Mouse (Mus musculus) megakaryocyte, embryonic 14.5 days (primary cell): Measurements from ENCODE around the gene Dph2. TPM values are rescaled to one million over a fixed set of nuclear protein-coding genes. Genes with fewer than 3 reads are reported as not detected.

Experiments
- H3K27me3 ChIP-seq: replicated peaks from 2 replicates; pipeline ENCODE3; 2012; ENCODE audit warnings: inconsistent platforms
- H3K36me3 ChIP-seq: replicated peaks from 2 replicates; pipeline ENCODE3; 2012; ENCODE audit warnings: low read length, inconsistent platforms, mixed read lengths
- H3K4me1 ChIP-seq: 2 replicates; pipeline ENCODE4 v1.6.1; 2012; ENCODE audit warnings: inconsistent platforms
- H3K4me3 ChIP-seq: replicated peaks from 2 replicates; pipeline ENCODE3; 2012; ENCODE audit warnings: moderate library complexity, mild to moderate bottlenecking, inconsistent platforms
- H3K9me3 ChIP-seq: 2 replicates; pipeline ENCODE4 v1.6.1; 2012; ENCODE audit warnings: inconsistent platforms
- FLI1 ChIP-seq: IDR thresholded peaks from 2 replicates; pipeline ENCODE4 v1.6.1; 2012; ENCODE audit warnings: low read length, inconsistent platforms, mixed read lengths
- GATA1 ChIP-seq: IDR thresholded peaks from 3 replicates; pipeline ENCODE4 v1.6.1; 2012; ENCODE audit warnings: mixed read lengths, low read length, inconsistent platforms, borderline replicate concordance
- polyA plus RNA-seq: library from polyadenylated mRNA; stranded (reverse); fragments of >175 nt; gene quantifications from 2 replicates; pipeline ENCODE4 v1.2.3, GENCODE M21; 2012; ENCODE audit warnings: low replicate concordance; ENCODE audit not compliant: insufficient read depth

Dph2 gene
- polyA plus RNA-seq, 1 experiment, result 3.1 TPM

DNA sequence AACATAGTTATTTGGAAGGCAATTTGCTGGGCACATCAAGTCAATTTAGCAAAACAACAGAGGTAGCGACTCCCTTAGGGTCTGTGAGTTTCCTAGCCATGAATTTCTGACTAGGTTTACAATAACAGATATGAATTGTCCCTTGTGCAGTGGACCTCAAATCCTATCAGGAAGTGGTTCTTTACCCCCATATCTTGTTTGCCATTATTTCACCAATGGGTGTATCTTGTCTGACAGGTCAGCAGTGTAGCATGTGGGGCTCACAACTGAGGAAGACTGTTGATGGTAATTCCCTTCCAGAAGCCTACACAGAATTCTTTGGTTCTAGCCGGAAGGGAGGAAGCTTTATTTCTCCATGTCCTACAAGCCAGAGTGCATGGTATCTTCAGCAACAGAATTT is 29.5 kb upstream of the Dph2 start:
- Histone ChIP-seq H3K27me3 (peaks cover 18% of the 10 kb centered on the region), H3K36me3 (no peaks in the 10 kb centered on the region), H3K4me1 (peaks cover 86% of the 10 kb centered on the region), H3K9me3 (0 out of 2 replicates have a peak, but pooled peaks cover 3% of the 10 kb centered on the region), H3K4me3 (no peak overlapping the region)
- TF ChIP-seq FLI1 (no peak), GATA1 (no peak)

DNA sequence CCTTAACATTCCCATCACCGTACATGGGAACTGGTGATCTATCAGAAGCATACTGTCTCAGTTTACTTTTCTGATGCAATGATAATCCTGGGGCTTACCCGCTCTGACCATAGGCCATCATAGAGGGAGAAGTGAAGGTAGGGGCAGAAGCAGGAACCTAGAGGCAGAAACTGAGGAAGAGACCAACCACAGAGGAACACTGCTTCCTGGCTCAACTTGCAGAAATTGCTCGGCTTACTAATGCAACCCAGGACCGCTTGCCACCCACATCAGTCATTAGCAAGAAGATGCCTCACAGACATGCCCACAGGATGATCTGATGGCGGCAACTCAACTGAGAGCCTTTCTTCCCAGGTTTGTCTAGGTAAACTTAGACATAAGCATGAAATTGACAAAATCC is 26.9 kb upstream of the Dph2 start:
- Histone ChIP-seq H3K4me3 (no peak overlapping the region), H3K27me3 (peaks cover 6% of the 10 kb centered on the region)

DNA sequence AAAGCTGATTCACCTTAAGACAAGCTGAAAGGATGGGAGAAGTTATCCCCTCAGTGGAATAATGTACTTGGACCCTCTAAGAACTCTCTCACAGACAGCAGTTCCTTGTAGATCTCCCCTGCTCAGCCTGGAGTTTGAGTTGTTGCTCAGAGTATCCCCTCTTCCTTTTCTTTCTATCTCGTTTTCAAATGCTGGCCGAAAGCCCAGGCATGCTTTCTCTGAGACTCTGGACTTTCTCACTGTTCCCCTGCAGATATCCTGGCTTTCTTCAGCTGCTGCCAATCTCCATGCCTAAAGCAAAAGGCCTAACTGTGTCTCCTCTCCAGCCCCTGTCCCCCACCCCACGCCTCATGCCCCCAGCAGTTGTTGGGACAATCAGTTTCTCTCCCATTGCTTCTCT is 26.4 kb upstream of the Dph2 start:
- H3K27me3 ChIP-seq, result peaks cover 6% of the 10 kb centered on the region
- no peaks in the 10 kb centered on the region for H3K36me3 ChIP-seq
- H3K4me3 ChIP-seq, result no peak overlapping the region
- TF ChIP-seq FLI1 (no peak), GATA1 (no peak)
- H3K4me1 ChIP-seq, result peaks cover 78% of the 10 kb centered on the region
- no peaks in the 10 kb centered on the region for H3K9me3 ChIP-seq

More for the DNA sequence above, 26.9 kb upstream of the Dph2 start:
- Histone ChIP-seq H3K36me3 (no peaks in the 10 kb centered on the region), H3K9me3 (no peaks in the 10 kb centered on the region), H3K4me1 (peaks cover 78% of the 10 kb centered on the region)
- TF ChIP-seq GATA1 (no peak), FLI1 (no peak)

DNA sequence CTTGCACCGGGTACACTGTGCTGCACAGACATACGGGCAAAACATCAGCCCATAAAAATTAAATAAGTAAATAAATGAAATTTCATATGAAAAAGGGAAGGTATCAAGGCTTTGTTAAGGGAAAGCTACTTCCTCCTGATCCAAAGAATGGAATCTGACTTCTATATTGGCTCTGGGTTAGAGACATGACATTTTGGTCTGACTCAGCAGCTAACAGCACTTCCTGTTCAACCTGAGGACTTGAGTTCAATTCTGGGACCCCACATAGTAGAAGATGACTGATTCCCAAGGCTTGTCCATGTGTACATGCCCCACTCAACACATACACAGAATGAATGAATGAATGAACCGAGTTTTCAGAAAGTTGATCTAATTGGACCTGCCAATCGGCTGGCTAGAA is 26.0 kb upstream of the Dph2 start:
- H3K9me3 ChIP-seq, result no peaks in the 10 kb centered on the region
- H3K4me1 ChIP-seq, result peaks cover 78% of the 10 kb centered on the region
- H3K27me3 ChIP-seq, result peaks cover 2% of the 10 kb centered on the region
- TF ChIP-seq GATA1 (no peak), FLI1 (no peak)
- peaks cover 3% of the 10 kb centered on the region for H3K36me3 ChIP-seq
- no peak overlapping the region for H3K4me3 ChIP-seq

DNA sequence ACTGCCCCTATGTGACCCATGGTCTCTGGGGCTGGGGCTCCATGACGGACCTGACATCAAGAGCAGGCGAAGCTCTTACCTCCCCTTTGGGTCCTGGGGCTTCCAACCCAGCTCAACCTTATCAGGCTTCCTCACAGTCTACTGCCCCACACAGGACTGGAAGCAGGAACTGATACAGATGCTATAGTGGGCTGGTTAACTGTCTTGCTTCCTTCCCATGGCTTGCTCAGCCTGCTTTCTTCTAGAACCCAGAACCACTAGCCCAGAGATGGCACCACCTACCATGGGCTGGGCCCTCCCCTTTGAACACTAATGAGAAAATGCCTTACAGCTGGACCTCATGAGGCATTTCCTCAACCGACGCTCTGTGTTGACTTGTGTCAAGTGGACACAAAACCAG is 25.6 kb upstream of the Dph2 start:
- H3K4me1 ChIP-seq, result peaks cover 78% of the 10 kb centered on the region
- H3K4me3 ChIP-seq, result peak overlapping the region; percentile 46

DNA sequence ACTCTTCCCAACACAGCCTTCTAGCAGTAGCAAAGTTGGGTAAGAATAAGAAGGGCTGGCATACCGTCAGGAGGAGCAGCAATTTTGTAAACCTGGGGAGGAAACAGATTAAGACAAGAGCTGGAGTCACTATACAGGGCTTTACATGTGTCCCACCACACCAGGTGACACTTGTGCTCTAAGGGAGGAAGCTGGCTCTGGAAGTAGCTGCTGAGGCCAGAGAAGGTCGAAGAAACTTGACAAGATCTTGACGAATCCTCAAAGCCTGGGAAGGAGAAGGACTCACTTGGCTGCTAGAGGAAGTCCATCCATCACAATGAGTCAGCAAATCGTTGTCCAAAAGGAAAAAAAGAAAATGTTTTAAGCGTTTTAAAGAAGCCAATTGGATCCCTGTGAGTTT is 24.6 kb upstream of the Dph2 start:
- peaks cover 78% of the 10 kb centered on the region for H3K4me1 ChIP-seq

More for the DNA sequence above, 25.6 kb upstream of the Dph2 start:
- no peak for TF ChIP-seq GATA1
- H3K36me3 ChIP-seq, result peaks cover 7% of the 10 kb centered on the region
- H3K9me3 ChIP-seq, result no peaks in the 10 kb centered on the region
- H3K27me3 ChIP-seq, result no peaks in the 10 kb centered on the region

DNA sequence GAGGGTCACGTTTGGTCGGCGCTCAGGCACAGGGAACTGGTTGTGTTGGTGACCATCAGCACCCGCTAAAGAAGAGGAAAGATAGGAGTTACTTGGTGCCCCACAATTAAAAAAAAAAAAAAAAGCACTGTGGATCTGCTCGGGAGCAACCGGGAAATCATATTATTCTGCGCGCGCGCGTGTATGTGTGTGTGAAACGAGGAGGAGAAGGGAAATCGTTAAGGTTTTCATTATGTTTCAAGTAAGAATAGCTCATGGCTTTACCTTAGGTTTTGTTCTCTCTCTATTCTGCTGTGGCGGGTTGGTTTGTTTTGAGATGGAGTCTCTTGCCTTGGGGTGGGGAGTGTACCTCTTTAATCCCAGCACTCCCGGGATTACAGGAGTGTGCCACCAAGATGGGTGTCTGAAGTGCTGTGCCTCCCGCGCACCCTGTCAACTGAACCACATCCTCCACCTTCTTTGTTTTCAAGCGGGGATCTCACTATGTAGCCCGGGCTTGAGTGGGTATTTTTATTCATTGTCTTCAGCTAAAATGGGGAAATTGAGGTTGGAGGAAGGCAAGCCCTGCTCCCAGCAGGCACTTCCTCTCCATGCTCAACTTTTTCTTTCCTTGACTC is 23.8 kb upstream of the Dph2 start:
- Histone ChIP-seq H3K9me3 (no peaks in the 10 kb centered on the region), H3K4me1 (peaks cover 75% of the 10 kb centered on the region), H3K27me3 (no peaks in the 10 kb centered on the region), H3K36me3 (peaks cover 24% of the 10 kb centered on the region), H3K4me3 (peak overlapping the region; percentile 98)
- no peak for TF ChIP-seq GATA1
- no peak for TF ChIP-seq FLI1

More for the DNA sequence above, 24.6 kb upstream of the Dph2 start:
- no peaks in the 10 kb centered on the region for H3K27me3 ChIP-seq
- peak overlapping the region; percentile 70 for H3K4me3 ChIP-seq
- H3K9me3 ChIP-seq, result no peaks in the 10 kb centered on the region
- peaks cover 17% of the 10 kb centered on the region for H3K36me3 ChIP-seq
- no peak for TF ChIP-seq GATA1
- TF ChIP-seq FLI1, result no peak

DNA sequence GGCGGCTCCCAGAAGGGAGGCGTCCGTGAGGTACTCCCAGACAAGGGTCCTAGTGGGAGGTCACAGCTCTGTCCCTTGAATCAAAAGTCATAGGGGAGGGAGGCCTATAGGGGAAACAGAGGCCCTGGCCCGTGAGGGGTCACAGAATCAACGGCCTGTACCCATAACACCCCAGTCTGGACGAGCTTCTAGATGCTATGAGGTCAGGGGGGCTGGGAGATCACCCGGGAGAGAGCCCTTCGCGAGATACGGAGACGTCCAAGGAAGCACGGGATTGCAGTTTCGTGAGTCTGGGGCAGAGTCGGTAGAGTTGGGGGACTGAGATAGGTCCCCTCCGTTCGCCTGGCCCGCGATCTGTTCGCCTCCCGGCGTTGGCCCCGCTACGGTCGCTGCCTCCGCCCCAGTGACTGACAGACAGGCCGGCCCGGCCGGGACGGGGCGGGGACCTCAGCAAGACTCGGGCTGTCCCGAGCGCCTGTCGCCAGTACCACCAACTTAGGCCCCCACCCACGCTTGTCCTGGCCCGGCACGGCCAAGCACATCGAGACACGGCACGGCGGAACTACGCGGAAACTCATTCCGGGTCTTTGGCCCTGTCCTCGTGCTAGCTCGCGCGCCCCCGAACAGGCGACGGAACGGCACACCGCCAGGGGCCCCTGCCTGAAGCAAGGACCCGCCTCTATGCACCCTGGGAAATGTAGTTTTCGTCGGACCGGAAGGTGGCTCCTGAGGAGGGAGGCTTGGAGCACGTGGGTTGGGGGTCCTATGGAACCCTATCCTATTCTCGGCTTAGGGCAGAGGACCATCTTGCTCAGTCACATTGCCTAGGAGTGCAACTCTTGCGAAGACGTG is 23.0 kb upstream of the Dph2 start, which contains the start of gene Ipo13:
Gene Ipo13, minus strand, starts transcription at position 409 of the 852 bp plus-strand sequence.
- Histone ChIP-seq H3K4me3 (peak within 1 kb of the TSS; percentile 98), H3K4me1 (peaks cover 79% of the 10 kb centered on the region), H3K9me3 (no peaks in the 10 kb centered on the region), H3K27me3 (no peaks in the 10 kb centered on the region), H3K36me3 (peaks cover 29% of the 10 kb centered on the region)
- no peak for TF ChIP-seq FLI1
- TF ChIP-seq GATA1, result no peak

DNA sequence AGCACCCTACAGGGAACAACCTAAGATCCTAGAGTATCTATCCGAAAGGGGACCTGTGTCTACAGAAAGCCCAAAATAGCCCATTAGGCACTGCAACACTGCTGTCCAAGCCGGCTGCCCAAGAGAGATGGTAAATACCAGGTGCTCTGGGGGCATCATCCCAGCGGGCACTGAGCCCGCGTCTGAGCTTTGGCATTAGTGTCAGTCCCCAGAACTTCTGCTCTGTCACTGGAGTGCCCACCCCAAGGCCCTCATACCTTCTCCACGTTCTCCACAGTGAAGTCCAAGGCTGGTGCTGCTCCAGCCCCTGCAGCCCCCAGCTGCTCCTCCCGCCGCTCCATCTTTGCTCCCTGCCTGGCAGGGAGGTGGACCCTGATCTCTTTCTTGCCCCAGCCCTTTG is 22.2 kb upstream of the Dph2 start:
- Histone ChIP-seq H3K4me1 (peaks cover 81% of the 10 kb centered on the region), H3K27me3 (no peaks in the 10 kb centered on the region), H3K9me3 (no peaks in the 10 kb centered on the region), H3K36me3 (peaks cover 35% of the 10 kb centered on the region), H3K4me3 (peak overlapping the region; percentile 98)
- TF ChIP-seq GATA1, result no peak
- no peak for TF ChIP-seq FLI1

DNA sequence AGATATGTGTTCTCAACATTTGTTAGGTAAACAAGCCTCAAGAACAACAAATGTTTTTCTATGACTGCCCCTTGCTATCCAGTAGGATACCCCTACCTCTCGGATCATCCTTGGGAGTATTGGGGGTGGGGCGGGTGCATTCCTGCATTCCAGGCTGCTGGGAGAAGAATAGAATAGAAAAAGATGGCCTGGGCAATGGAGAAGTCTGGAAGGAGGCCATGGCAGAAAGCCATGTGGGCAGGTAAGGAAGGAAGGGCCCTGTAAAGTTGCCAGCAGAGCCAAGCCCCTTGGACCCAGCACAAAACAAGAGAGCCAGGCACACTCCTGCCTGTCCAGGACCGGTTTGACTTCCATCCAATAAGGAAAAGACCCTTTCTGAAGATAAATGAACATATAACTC is 21.6 kb upstream of the Dph2 start:
- TF ChIP-seq GATA1 (no peak), FLI1 (no peak)
- H3K4me1 ChIP-seq, result peaks cover 80% of the 10 kb centered on the region
- no peaks in the 10 kb centered on the region for H3K9me3 ChIP-seq
- no peaks in the 10 kb centered on the region for H3K27me3 ChIP-seq
- no peak overlapping the region for H3K4me3 ChIP-seq
- peaks cover 40% of the 10 kb centered on the region for H3K36me3 ChIP-seq
